29 mouse cellular contexts compared by ENCODE assay signal in genomic region chr5:140098711-140099110, GRCm38 (mm10).
DNase-seq lines count a peak whose midpoint lies in the region; ATAC-seq and TF ChIP-seq lines count a peak whose summit lies in the region.
"Had no signal": no experiment of that assay in that cellular context is flagged by ENCODE, and none has a peak within 500 bp of the region (broad histone marks: within the 10 kb centered on the region; RNA-seq: fewer than 3 reads in every experiment).

No protein-coding gene starts in this region.

- no peaks in the 10 kb centered on the region for H3K9me3 ChIP-seq in liver, embryonic 12.5 days (replicated peaks)
- no peaks in the 10 kb centered on the region for H3K9me3 ChIP-seq in kidney, embryonic 15.5 days (replicated peaks)
- H3K9me3 ChIP-seq: embryonic facial prominence, embryonic 13.5 days; forebrain, embryonic 15.5 days; G1E; heart, embryonic 13.5 days; hindbrain, embryonic 13.5 days; midbrain, embryonic 10.5 days had no signal

- peaks cover 19% of the 10 kb centered on the region for H3K4me1 ChIP-seq in cerebellum, adult 2 months (ENCODE audit: control insufficient read depth, insufficient read depth, low read length)
- H3K4me1 ChIP-seq in liver, embryonic 12.5 days = no peaks in the 10 kb centered on the region
- H3K4me1 ChIP-seq in kidney, embryonic 15.5 days = 0 out of 2 replicates have a peak, but pooled peaks cover 3% of the 10 kb centered on the region
- H3K4me1 ChIP-seq: heart, embryonic 13.5 days had no signal

- no peaks in the 10 kb centered on the region for H3K27me3 ChIP-seq in cerebellum, adult 2 months (ENCODE audit: control insufficient read depth, insufficient read depth, low read length)
- H3K27me3 ChIP-seq in liver, embryonic 12.5 days (replicated peaks) = no peaks in the 10 kb centered on the region
- no peaks in the 10 kb centered on the region for H3K27me3 ChIP-seq in kidney, embryonic 15.5 days
- H3K27me3 ChIP-seq: CH12.LX; embryonic facial prominence, embryonic 13.5 days; forebrain, embryonic 15.5 days; heart, embryonic 13.5 days; hindbrain, embryonic 13.5 days; Patski had no signal

- TF ChIP-seq CTCF in cerebellum, adult 2 months (IDR thresholded peaks at IDR 0.05; ENCODE audit: borderline replicate concordance, insufficient read depth, low read depth, low read length) = no peak

- no peak overlapping the region for H3K27ac ChIP-seq in cerebellum, adult 2 months (ENCODE audit: insufficient read depth, low read length)
- no peak overlapping the region for H3K27ac ChIP-seq in liver, embryonic 12.5 days
- H3K27ac ChIP-seq in kidney, embryonic 15.5 days = no peak overlapping the region
- H3K27ac ChIP-seq: embryonic facial prominence, embryonic 13.5 days; forebrain, embryonic 15.5 days; heart, embryonic 13.5 days; hindbrain, embryonic 13.5 days; layer of hippocampus, adult 2 months; midbrain, embryonic 10.5 days had no signal

- no peak overlapping the region for H3K4me3 ChIP-seq in cerebellum, adult 2 months (replicated peaks; ENCODE audit: insufficient read depth, low read depth, low read length)
- no peak overlapping the region for H3K4me3 ChIP-seq in liver, embryonic 12.5 days
- H3K4me3 ChIP-seq in kidney, embryonic 15.5 days (replicated peaks) = no peak overlapping the region
- H3K4me3 ChIP-seq: embryonic facial prominence, embryonic 13.5 days; erythroblast, embryonic 14.5 days; forebrain, embryonic 15.5 days; heart, embryonic 13.5 days; hindbrain, embryonic 13.5 days; layer of hippocampus, adult 2 months; midbrain, embryonic 10.5 days had no signal

- H3K9ac ChIP-seq in liver, embryonic 12.5 days = no peak overlapping the region
- no peak overlapping the region for H3K9ac ChIP-seq in kidney, embryonic 15.5 days
- H3K9ac ChIP-seq: embryonic facial prominence, embryonic 13.5 days; forebrain, embryonic 15.5 days; heart, embryonic 13.5 days; hindbrain, embryonic 13.5 days; liver, postnatal 0 days had no signal

- DNase-seq in layer of hippocampus, adult 11-12 months (ENCODE audit: low spot score) = peak; percentile 26
- DNase-seq in layer of hippocampus, postnatal 36 days = no peak
- peak; percentile 84 to 91 for DNase-seq in cerebellum, adult 2 months
- DNase-seq in cerebellum, postnatal 25 days = peak; percentile 90 to 91
- DNase-seq: adrenal gland, adult 2 months; B cell, adult 2 months; embryo, embryonic 11 days; gastrocnemius, postnatal 14 days; heart, adult 11 months; heart, postnatal 14 days; kidney, adult 8-10 months; kidney, postnatal 14 days; liver, postnatal 0 days; lung, postnatal 10 days; right cerebral cortex, postnatal 4 days; thymus, postnatal 25 days had no signal

- H3K4me2 ChIP-seq in liver, embryonic 12.5 days = no peak overlapping the region
- no peak overlapping the region for H3K4me2 ChIP-seq in kidney, embryonic 15.5 days
- H3K4me2 ChIP-seq: embryonic facial prominence, embryonic 13.5 days; forebrain, embryonic 15.5 days; heart, embryonic 13.5 days; hindbrain, embryonic 13.5 days had no signal

- WGBS in cerebellum, adult 2 months = 19% methylated on average over 5 of the region's 5 CpGs
- 89% methylated on average over 5 of the region's 5 CpGs for WGBS in liver, embryonic 12.5 days (ENCODE audit: insufficient replicate concordance)
- WGBS in kidney, embryonic 15.5 days = 95% methylated on average over 5 of the region's 5 CpGs

- TF ChIP-seq POLR2A in cerebellum, adult 2 months (IDR thresholded peaks at IDR 0.05; ENCODE audit: borderline replicate concordance, insufficient read depth, low read length) = no peak

- peak; percentile 46; the same call in 1 of the 2 replicates for ATAC-seq in cerebellum, adult (ENCODE audit: insufficient number of reproducible peaks, low FRiP score, low TSS enrichment)
- ATAC-seq in liver, embryonic 12.5 days = no peak
- no peak for ATAC-seq in kidney, embryonic 15.5 days (replicated peaks; ENCODE audit: low FRiP score)
- ATAC-seq: forebrain, embryonic 15.5 days; liver, postnatal 0 days; Patski had no signal

- H3K36me3 ChIP-seq in liver, embryonic 12.5 days = peaks cover 12% of the 10 kb centered on the region
- peaks cover 4% of the 10 kb centered on the region for H3K36me3 ChIP-seq in kidney, embryonic 15.5 days
- H3K36me3 ChIP-seq: forebrain, embryonic 15.5 days; hindbrain, embryonic 13.5 days had no signal

Comparison
In these comparisons a context has a peak if more than half of its experiments do, and no peak if none do; other contexts are left out.
1. DNase-seq: peak in layer of hippocampus, adult 11-12 months (single experiment), cerebellum, adult 2 months (2 of 2) and cerebellum, postnatal 25 days (2 of 2); none in layer of hippocampus, postnatal 36 days (0 of 2).